Mouse (Mus musculus) embryonic facial prominence, embryonic 13.5 days (tissue): ENCODE data around the gene Calml4. TPM values are rescaled to one million over a fixed set of nuclear protein-coding genes. Genes with fewer than 3 reads are reported as not detected.

Experiments
- ATAC-seq: fragments of 200-750 bp; cut with Nextera tagmentation; 2 replicates; pipeline ENCODE4 v1.8.0; 2017; ENCODE audit warnings: low read depth; ENCODE audit not compliant: insufficient number of reproducible peaks, insufficient read depth, low FRiP score, low TSS enrichment
- H3K27ac ChIP-seq: fragments of 300-500 bp; sonication (generic); 2 replicates; pipeline ENCODE4 v1.5.1; 2015; ENCODE audit warnings: moderate library complexity, mild to moderate bottlenecking, inconsistent platforms
- H3K27me3 ChIP-seq: fragments of 300-500 bp; sonication (generic); 2 replicates; pipeline ENCODE4 v1.6.1; 2015; ENCODE audit warnings: mild to moderate bottlenecking, inconsistent platforms
- H3K36me3 ChIP-seq: fragments of 300-500 bp; sonication (generic); 2 replicates; pipeline ENCODE4 v1.6.1; 2015; ENCODE audit warnings: mild to moderate bottlenecking, inconsistent platforms
- H3K4me1 ChIP-seq: fragments of 300-500 bp; sonication (generic); 2 replicates; pipeline ENCODE4 v1.6.1; 2015; ENCODE audit warnings: inconsistent platforms
- H3K4me2 ChIP-seq: fragments of 300-500 bp; sonication (generic); 2 replicates; pipeline ENCODE4 v1.6.1; 2015; ENCODE audit warnings: moderate library complexity, mild to moderate bottlenecking, inconsistent platforms
- H3K4me3 ChIP-seq: fragments of 300-500 bp; sonication (generic); 2 replicates; pipeline ENCODE4 v1.5.1; 2015; ENCODE audit warnings: mild to moderate bottlenecking, inconsistent platforms
- H3K9ac ChIP-seq: fragments of 300-500 bp; sonication (generic); 2 replicates; pipeline ENCODE4 v1.6.1; 2015; ENCODE audit warnings: mild to moderate bottlenecking, inconsistent platforms
- H3K9me3 ChIP-seq: fragments of 300-500 bp; sonication (generic); 2 replicates; pipeline ENCODE4 v1.6.1; 2016; ENCODE audit warnings: inconsistent platforms
- WGBS: fragments of 180-500 bp; shearing (Covaris S2); methylation state at CpG from one replicate; pipeline ENCODE4 v1.1.7; 2015; ENCODE audit warnings: mixed read lengths; 5-methylcytosine and 5-hydroxymethylcytosine counted together
- polyA plus RNA-seq: library from polyadenylated mRNA; unstranded; fragments of >200 nt; fragmentation: Nextera tagmentation; extraction: Ambion mirVana; gene quantifications from 2 replicates; pipeline ENCODE4 v1.2.1, GENCODE M21; 2015

Calml4 gene
- polyA plus RNA-seq, 1 experiment from 2014 or later, result 5.9 TPM

GRCm38 (mm10) chr9:62913390-62914069 lies 55.6 kb downstream of the Calml4 start:
- H3K4me3 ChIP-seq, result no peak overlapping the region
- no peak for ATAC-seq
- H3K4me2 ChIP-seq, result no peak overlapping the region
- no peak overlapping the region for H3K27ac ChIP-seq
- 85% methylated on average over 5 of the region's 5 CpGs for WGBS
- no peaks in the 10 kb centered on the region for H3K27me3 ChIP-seq
- H3K36me3 ChIP-seq, result peaks cover 61% of the 10 kb centered on the region
- 0 out of 2 replicates have a peak, but pooled peaks cover 9% of the 10 kb centered on the region for H3K9me3 ChIP-seq
- no peaks in the 10 kb centered on the region for H3K4me1 ChIP-seq
- no peak overlapping the region for H3K9ac ChIP-seq

GRCm38 (mm10) chr9:62917059-62917458 lies 59.2 kb downstream of the Calml4 start:
- H3K4me3 ChIP-seq, result no peak overlapping the region
- peaks cover 44% of the 10 kb centered on the region for H3K36me3 ChIP-seq
- no peak for ATAC-seq
- no peaks in the 10 kb centered on the region for H3K4me1 ChIP-seq
- no peak overlapping the region for H3K9ac ChIP-seq
- H3K4me2 ChIP-seq, result no peak overlapping the region
- no peak overlapping the region for H3K27ac ChIP-seq
- H3K9me3 ChIP-seq, result 0 out of 2 replicates have a peak, but pooled peaks cover 9% of the 10 kb centered on the region
- no peaks in the 10 kb centered on the region for H3K27me3 ChIP-seq
- 94% methylated on average over 1 of the region's 1 CpGs for WGBS

GRCm38 (mm10) chr9:62920877-62921276 lies 63.0 kb downstream of the Calml4 start:
- Histone ChIP-seq H3K4me3 (no peak overlapping the region), H3K27me3 (no peaks in the 10 kb centered on the region)
- no peak for ATAC-seq

GRCm38 (mm10) chr9:62924886-62925610 lies 67.2 kb downstream of the Calml4 start:
- ATAC-seq, result no peak
- Histone ChIP-seq H3K4me2 (no peak overlapping the region), H3K27me3 (no peaks in the 10 kb centered on the region), H3K9ac (no peak overlapping the region), H3K4me1 (peaks cover 3% of the 10 kb centered on the region; the same call in 1 of the 2 replicates), H3K36me3 (peaks cover 7% of the 10 kb centered on the region; the same call in 1 of the 2 replicates), H3K4me3 (no peak overlapping the region), H3K27ac (no peak overlapping the region), H3K9me3 (no peaks in the 10 kb centered on the region)
- WGBS, result 89% methylated on average over 2 of the region's 2 CpGs

More at GRCm38 (mm10) chr9:62920877-62921276, 63.0 kb downstream of the Calml4 start:
- H3K4me1 ChIP-seq, result no peaks in the 10 kb centered on the region
- H3K4me2 ChIP-seq, result no peak overlapping the region
- 71% methylated on average over 2 of the region's 2 CpGs for WGBS
- peaks cover 27% of the 10 kb centered on the region for H3K36me3 ChIP-seq
- H3K9me3 ChIP-seq, result 0 out of 2 replicates have a peak, but pooled peaks cover 4% of the 10 kb centered on the region
- no peak overlapping the region for H3K9ac ChIP-seq
- no peak overlapping the region for H3K27ac ChIP-seq

Other genes with a start within 250 kb of the Calml4 start
- gene Itga11, start 180.3 kb upstream of the Calml4 start, polyA plus RNA-seq, result 3.4 and 5.4 TPM in 2 replicates
- gene Fem1b, start 46.1 kb upstream of the Calml4 start, polyA plus RNA-seq, result 19.8 and 20.2 TPM in 2 replicates
- 15.8 and 21.2 TPM in 2 replicates for gene Cln6, start 19.3 kb upstream of the Calml4 start, polyA plus RNA-seq
- gene Pias1, start 129.8 kb downstream of the Calml4 start, polyA plus RNA-seq, result 56.5 and 59.2 TPM in 2 replicates